Comparison of ENCODE assay signal across 17 mouse cellular contexts in the genomic region with DNA sequence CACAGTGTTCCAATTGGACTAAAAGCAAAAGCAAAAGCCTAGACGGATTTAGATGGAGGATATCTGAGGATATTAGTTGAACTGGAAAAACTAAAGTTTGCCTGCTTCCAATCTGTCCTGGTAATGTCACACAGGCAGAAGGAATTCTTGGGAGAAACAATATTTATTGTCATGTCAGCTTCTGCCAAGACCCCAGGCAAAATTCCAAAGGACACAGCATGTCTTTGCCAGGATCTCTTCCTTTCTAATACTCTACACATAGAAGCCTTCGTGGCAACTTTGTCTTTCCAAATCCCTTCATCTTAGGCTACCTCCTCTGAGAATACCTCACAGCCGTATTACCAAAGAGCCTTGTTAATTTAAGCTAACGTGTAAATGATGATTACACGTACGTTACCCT. TPM values are rescaled to one million over a fixed set of nuclear protein-coding genes. Genes with fewer than 3 reads are reported as not detected.
"Had no signal": no experiment of that assay in that cellular context is flagged by ENCODE, and none has a peak within 500 bp of the region (broad histone marks: within the 10 kb centered on the region; RNA-seq: fewer than 3 reads in every experiment).

No protein-coding gene starts in this region.

- H3K27ac ChIP-seq: left cerebral cortex, adult 2 months; limb, embryonic 12.5 days; liver, embryonic 15.5 days; lung, embryonic 15.5 days; midbrain, embryonic 10.5 days; neural tube, embryonic 13.5 days had no signal

- H3K4me2 ChIP-seq: limb, embryonic 12.5 days; liver, embryonic 11.5 days; liver, embryonic 15.5 days; lung, embryonic 15.5 days had no signal

- DNase-seq: kidney, adult 8-10 months; lung, postnatal 4 days; retina, postnatal 1 day; right cerebral cortex, postnatal 4 days; spleen, adult 18-20 months; thymus, adult 18-20 months; thymus, postnatal 14 days had no signal

- H3K9me3 ChIP-seq: limb, embryonic 12.5 days; liver, embryonic 15.5 days; lung, embryonic 15.5 days; midbrain, embryonic 10.5 days; neural tube, embryonic 13.5 days had no signal

- H3K36me3 ChIP-seq: limb, embryonic 12.5 days; liver, embryonic 15.5 days; lung, embryonic 15.5 days; midbrain, embryonic 10.5 days; neural tube, embryonic 13.5 days had no signal

- H3K9ac ChIP-seq: limb, embryonic 12.5 days; liver, embryonic 15.5 days; lung, embryonic 15.5 days; neural tube, embryonic 13.5 days had no signal

- H3K27me3 ChIP-seq: lung, embryonic 15.5 days had no signal

- H3K4me3 ChIP-seq: left cerebral cortex, adult 2 months; limb, embryonic 12.5 days; liver, embryonic 15.5 days; lung, embryonic 15.5 days; midbrain, embryonic 10.5 days; neural tube, embryonic 13.5 days had no signal

- ATAC-seq: intestine, embryonic 16.5 days; midbrain, embryonic 16.5 days had no signal

RNA-seq across cellular contexts. Expression of a gene that starts 4.7 kb away (rescaled TPM):
- total RNA-seq: megakaryocyte, adult 5-6 weeks had no signal
